Mouse (Mus musculus): ENCODE measurements around the gene Kcnj14.

DNA sequence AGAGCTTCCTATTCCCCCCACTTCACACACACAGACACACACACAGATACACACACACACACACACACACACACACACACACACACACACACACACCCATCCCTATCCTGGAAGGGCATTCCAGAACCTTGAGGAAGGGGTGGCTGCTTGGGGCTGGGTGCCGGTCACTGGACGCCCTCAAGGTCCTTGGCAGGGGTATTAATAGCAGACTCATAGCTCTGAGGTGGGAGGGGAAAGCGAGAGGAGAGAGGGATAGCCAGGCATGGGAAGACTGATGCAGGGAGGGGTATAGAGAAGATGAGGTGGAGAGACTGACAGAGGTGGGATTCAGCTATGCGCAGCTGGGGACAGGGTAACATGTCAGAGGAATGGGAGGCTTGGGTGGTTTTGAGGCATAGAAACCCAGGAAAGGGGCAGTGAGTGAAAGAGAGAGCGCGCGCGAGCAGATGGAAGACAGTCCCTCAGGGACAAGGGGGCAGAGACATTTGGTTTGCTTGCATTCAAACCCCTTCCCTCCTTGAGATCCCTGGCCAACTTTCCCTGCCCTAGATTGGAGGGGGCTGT, 44.6 kb upstream of the Kcnj14 start:
- TF ChIP-seq GATA1 (IDR thresholded peaks at IDR 0.05; ENCODE audit: low read length) (no peak), TAL1 (IDR thresholded peaks at IDR 0.05; ENCODE audit: low read length) (no peak)

Data from erythroblast, embryonic 14.5 days (primary cell).